Mouse (Mus musculus): ENCODE measurements around the gene Zdhhc17.

GRCm38 (mm10) chr10:111035134-111035533 is 25.2 kb upstream of the Zdhhc17 start:
- no peak for TF ChIP-seq POLR2A (IDR thresholded peaks at IDR 0.05; ENCODE audit: borderline replicate concordance, extremely low read depth, low read depth, low read length)
- TF ChIP-seq CTCF (IDR thresholded peaks at IDR 0.05; ENCODE audit: insufficient read depth, low read length): no peak

Data from lung, adult 2 months (tissue).